Mouse (Mus musculus): ENCODE measurements around the gene Msl3l2. TPM values are rescaled to one million over a fixed set of nuclear protein-coding genes. Genes with fewer than 3 reads are reported as not detected.

Msl3l2 gene
- polyA plus RNA-seq (2014; fragmentation: Nextera tagmentation; extraction: Ambion mirVana) = 2.3 and 2.4 TPM in 2 replicates

- no peaks in the 10 kb centered on the region for H3K36me3 ChIP-seq (ENCODE audit: control insufficient read depth, insufficient read depth, low read length)
- DNase-seq (ENCODE audit: low spot score) (peak; percentile 70), ATAC-seq (replicated peaks; ENCODE audit: low FRiP score) (peak; percentile 89)
- H3K27ac ChIP-seq (ENCODE audit: low read depth, low read length) = no peak within 1 kb of the TSS
- no peaks in the 10 kb centered on the region for H3K9me3 ChIP-seq (ENCODE audit: control insufficient read depth, low read length)
- no peaks in the 10 kb centered on the region for H3K4me1 ChIP-seq (replicated peaks; ENCODE audit: control insufficient read depth, insufficient read depth, low read length)
- H3K4me2 ChIP-seq = peak within 1 kb of the TSS; percentile 67
- peak within 1 kb of the TSS; percentile 67 for H3K9ac ChIP-seq (ENCODE audit: low read depth, low read length)
- peak within 1 kb of the TSS; percentile 43 for H3K4me3 ChIP-seq (ENCODE audit: low read depth, low read length)
- WGBS = 28% methylated on average over 18 of the region's 18 CpGs
- no peaks in the 10 kb centered on the region for H3K27me3 ChIP-seq (replicated peaks; ENCODE audit: control insufficient read depth, insufficient read depth, low read length)
Measured at GRCm38 (mm10) chr10:56106333-56106995, at the start of gene Msl3l2. TSS of gene Msl3l2 (plus strand) at chr10:56106917.

GRCm38 (mm10) chr10:56058979-56059422, 47.7 kb upstream of the Msl3l2 start:
- Histone ChIP-seq H3K27ac (ENCODE audit: low read depth, low read length) (no peak overlapping the region), H3K9ac (ENCODE audit: low read depth, low read length) (no peak overlapping the region), H3K9me3 (ENCODE audit: control insufficient read depth, low read length) (no peaks in the 10 kb centered on the region), H3K4me3 (ENCODE audit: low read depth, low read length) (no peak overlapping the region), H3K27me3 (replicated peaks; ENCODE audit: control insufficient read depth, insufficient read depth, low read length) (no peaks in the 10 kb centered on the region), H3K36me3 (ENCODE audit: control insufficient read depth, insufficient read depth, low read length) (no peaks in the 10 kb centered on the region), H3K4me2 (no peak overlapping the region), H3K4me1 (replicated peaks; ENCODE audit: control insufficient read depth, insufficient read depth, low read length) (no peaks in the 10 kb centered on the region)
- DNase-seq (ENCODE audit: low spot score) (no peak), ATAC-seq (replicated peaks; ENCODE audit: low FRiP score) (no peak)
- 83% methylated on average over 3 of the region's 3 CpGs for WGBS

- Histone ChIP-seq H3K4me1 (replicated peaks; ENCODE audit: control insufficient read depth, insufficient read depth, low read length) (no peaks in the 10 kb centered on the region), H3K4me3 (ENCODE audit: low read depth, low read length) (no peak overlapping the region), H3K9ac (ENCODE audit: low read depth, low read length) (no peak overlapping the region), H3K27me3 (replicated peaks; ENCODE audit: control insufficient read depth, insufficient read depth, low read length) (no peaks in the 10 kb centered on the region), H3K36me3 (ENCODE audit: control insufficient read depth, insufficient read depth, low read length) (no peaks in the 10 kb centered on the region), H3K4me2 (no peak overlapping the region), H3K27ac (ENCODE audit: low read depth, low read length) (no peak overlapping the region), H3K9me3 (ENCODE audit: control insufficient read depth, low read length) (no peaks in the 10 kb centered on the region)
- ATAC-seq (replicated peaks; ENCODE audit: low FRiP score) = no peak
- WGBS = 71% methylated on average over 2 of the region's 2 CpGs
- DNase-seq (ENCODE audit: low spot score) = no peak
Measured at GRCm38 (mm10) chr10:56061238-56061830, 45.4 kb upstream of the Msl3l2 start.

- Histone ChIP-seq H3K4me1 (replicated peaks; ENCODE audit: control insufficient read depth, insufficient read depth, low read length) (no peaks in the 10 kb centered on the region), H3K27me3 (replicated peaks; ENCODE audit: control insufficient read depth, insufficient read depth, low read length) (no peaks in the 10 kb centered on the region), H3K36me3 (ENCODE audit: control insufficient read depth, insufficient read depth, low read length) (no peaks in the 10 kb centered on the region), H3K4me3 (ENCODE audit: low read depth, low read length) (no peak overlapping the region), H3K4me2 (no peak overlapping the region), H3K9me3 (ENCODE audit: control insufficient read depth, low read length) (no peaks in the 10 kb centered on the region), H3K27ac (ENCODE audit: low read depth, low read length) (no peak overlapping the region), H3K9ac (ENCODE audit: low read depth, low read length) (no peak overlapping the region)
- DNase-seq (ENCODE audit: low spot score) (no peak), ATAC-seq (replicated peaks; ENCODE audit: low FRiP score) (no peak)
- WGBS = 85% methylated on average over 2 of the region's 2 CpGs
Measured at GRCm38 (mm10) chr10:56062746-56063145, 44.0 kb upstream of the Msl3l2 start.

GRCm38 (mm10) chr10:56089714-56090113, 17.0 kb upstream of the Msl3l2 start:
- 80% methylated on average over 4 of the region's 4 CpGs for WGBS
- no peak for ATAC-seq (replicated peaks; ENCODE audit: low FRiP score)

GRCm38 (mm10) chr10:56094586-56094985, 12.1 kb upstream of the Msl3l2 start:
- Histone ChIP-seq H3K36me3 (ENCODE audit: control insufficient read depth, insufficient read depth, low read length) (no peaks in the 10 kb centered on the region), H3K27ac (ENCODE audit: low read depth, low read length) (no peak overlapping the region), H3K4me3 (ENCODE audit: low read depth, low read length) (no peak overlapping the region), H3K9ac (ENCODE audit: low read depth, low read length) (no peak overlapping the region), H3K9me3 (ENCODE audit: control insufficient read depth, low read length) (no peaks in the 10 kb centered on the region), H3K4me2 (no peak overlapping the region), H3K27me3 (replicated peaks; ENCODE audit: control insufficient read depth, insufficient read depth, low read length) (no peaks in the 10 kb centered on the region), H3K4me1 (replicated peaks; ENCODE audit: control insufficient read depth, insufficient read depth, low read length) (no peaks in the 10 kb centered on the region)
- no peak for DNase-seq (ENCODE audit: low spot score)
- no peak for ATAC-seq (replicated peaks; ENCODE audit: low FRiP score)
- WGBS = 82% methylated on average over 5 of the region's 5 CpGs

More at GRCm38 (mm10) chr10:56089714-56090113, 17.0 kb upstream of the Msl3l2 start:
- H3K27me3 ChIP-seq (replicated peaks; ENCODE audit: control insufficient read depth, insufficient read depth, low read length) = no peaks in the 10 kb centered on the region
- H3K36me3 ChIP-seq (ENCODE audit: control insufficient read depth, insufficient read depth, low read length) = no peaks in the 10 kb centered on the region
- no peak overlapping the region for H3K27ac ChIP-seq (ENCODE audit: low read depth, low read length)
- no peak overlapping the region for H3K4me3 ChIP-seq (ENCODE audit: low read depth, low read length)
- no peaks in the 10 kb centered on the region for H3K4me1 ChIP-seq (replicated peaks; ENCODE audit: control insufficient read depth, insufficient read depth, low read length)
- no peak overlapping the region for H3K9ac ChIP-seq (ENCODE audit: low read depth, low read length)
- no peaks in the 10 kb centered on the region for H3K9me3 ChIP-seq (ENCODE audit: control insufficient read depth, low read length)
- DNase-seq (ENCODE audit: low spot score) = no peak
- H3K4me2 ChIP-seq = no peak overlapping the region

- no peaks in the 10 kb centered on the region for H3K4me1 ChIP-seq (replicated peaks; ENCODE audit: control insufficient read depth, insufficient read depth, low read length)
- H3K4me3 ChIP-seq (ENCODE audit: low read depth, low read length) = no peak overlapping the region
- H3K9ac ChIP-seq (ENCODE audit: low read depth, low read length) = no peak overlapping the region
- H3K9me3 ChIP-seq (ENCODE audit: control insufficient read depth, low read length) = no peaks in the 10 kb centered on the region
- H3K27me3 ChIP-seq (replicated peaks; ENCODE audit: control insufficient read depth, insufficient read depth, low read length) = no peaks in the 10 kb centered on the region
- H3K36me3 ChIP-seq (ENCODE audit: control insufficient read depth, insufficient read depth, low read length) = no peaks in the 10 kb centered on the region
- no peak overlapping the region for H3K4me2 ChIP-seq
- no peak overlapping the region for H3K27ac ChIP-seq (ENCODE audit: low read depth, low read length)
- DNase-seq (ENCODE audit: low spot score) (no peak), ATAC-seq (replicated peaks; ENCODE audit: low FRiP score) (no peak)
Measured at GRCm38 (mm10) chr10:56096757-56097156, 10.0 kb upstream of the Msl3l2 start.

- Histone ChIP-seq H3K4me1 (replicated peaks; ENCODE audit: control insufficient read depth, insufficient read depth, low read length) (no peaks in the 10 kb centered on the region), H3K9me3 (ENCODE audit: control insufficient read depth, low read length) (no peaks in the 10 kb centered on the region), H3K4me2 (no peak overlapping the region), H3K27ac (ENCODE audit: low read depth, low read length) (no peak overlapping the region), H3K36me3 (ENCODE audit: control insufficient read depth, insufficient read depth, low read length) (no peaks in the 10 kb centered on the region), H3K9ac (ENCODE audit: low read depth, low read length) (no peak overlapping the region), H3K4me3 (ENCODE audit: low read depth, low read length) (no peak overlapping the region), H3K27me3 (replicated peaks; ENCODE audit: control insufficient read depth, insufficient read depth, low read length) (no peaks in the 10 kb centered on the region)
- DNase-seq (ENCODE audit: low spot score) = no peak
- WGBS = 84% methylated on average over 3 of the region's 3 CpGs
- ATAC-seq (replicated peaks; ENCODE audit: low FRiP score) = no peak
Measured at GRCm38 (mm10) chr10:56099126-56099525, 7.6 kb upstream of the Msl3l2 start.

Data from liver, embryonic 11.5 days (tissue).